Mouse (Mus musculus) heart, adult 2 months (tissue): ENCODE measurements around the gene Kcnh1. TPM values are rescaled to one million over a fixed set of nuclear protein-coding genes. Genes with fewer than 3 reads are reported as not detected.

Experiments
- DNase-seq, 2 experiments: peaks; one replicate each; pipeline ENCODE4 v3.0.0; 2021
- H3K27ac ChIP-seq: fragments of 200-600 bp; 2 replicates; pipeline ENCODE4 v1.8.1; 2022
- H3K27me3 ChIP-seq: fragments of 200-500 bp; 2 replicates; pipeline ENCODE4 v1.6.1; 2012; ENCODE audit warnings: mild to moderate bottlenecking, low read length, inconsistent platforms, mixed read lengths; ENCODE audit not compliant: control insufficient read depth, insufficient read depth
- H3K36me3 ChIP-seq: fragments of 200-500 bp; 2 replicates; pipeline ENCODE4 v1.6.1; 2012; ENCODE audit warnings: low read length, inconsistent platforms; ENCODE audit not compliant: control insufficient read depth, insufficient read depth
- H3K4me1 ChIP-seq: fragments of 200-500 bp; 2 replicates; pipeline ENCODE4 v1.6.1; 2011; ENCODE audit warnings: low read length; ENCODE audit not compliant: control insufficient read depth, insufficient read depth
- H3K4me3 ChIP-seq: fragments of 200-600 bp; 2 replicates; pipeline ENCODE4 v1.8.1; 2022
- H3K79me2 ChIP-seq: fragments of 200-500 bp; replicated peaks from 2 replicates; pipeline ENCODE4 v1.6.1; 2012; ENCODE audit warnings: mild to moderate bottlenecking, inconsistent platforms, low read length, moderate library complexity, mixed read lengths; ENCODE audit not compliant: control insufficient read depth, insufficient read depth
- H3K9ac ChIP-seq: fragments of 200-500 bp; 2 replicates; pipeline ENCODE4 v1.6.1; 2012; ENCODE audit warnings: low read depth, mild to moderate bottlenecking, control low read depth, inconsistent platforms, low read length, mixed read lengths
- CTCF ChIP-seq: fragments of 200-600 bp; IDR thresholded peaks from 2 replicates; pipeline ENCODE4 v1.8.1; 2022; ENCODE audit warnings: antibody characterized with exemption, mild to moderate bottlenecking, moderate library complexity
- EP300 ChIP-seq: fragments of 200-500 bp; IDR thresholded peaks from 2 replicates; pipeline ENCODE4 v1.6.1; 2011; ENCODE audit warnings: low read depth, low read length, control low read depth; ENCODE audit not compliant: insufficient read depth
- POLR2A ChIP-seq: fragments of 200-500 bp; IDR thresholded peaks from 2 replicates; pipeline ENCODE4 v1.6.1; 2011; ENCODE audit warnings: mild to moderate bottlenecking, low read depth, low read length, control low read depth; ENCODE audit not compliant: insufficient read depth
- WGBS: fragments of 180-500 bp; shearing (Covaris S2); methylation state at CpG from one replicate; pipeline ENCODE4 v1.1.7; 2018; 5-methylcytosine and 5-hydroxymethylcytosine counted together
- intact Hi-C: fragments of 180-260 bp; cut with DNase I; formaldehyde crosslinking; loops from one replicate; pipeline ENCODE4 v1.15.1; 2025
- polyA plus RNA-seq: library from polyadenylated mRNA; depleted of rRNA; stranded (reverse); fragments of >200 nt; gene quantifications from 2 replicates; pipeline ENCODE4 v1.2.3, GENCODE M21; 2012
- total RNA-seq, 2 experiments: library from RNA; stranded (reverse); gene quantifications; 2 replicates each; pipeline ENCODE4 v1.2.3; 2021

Gene Kcnh1
- total and polyA plus RNA-seq, 3 experiments = 0.05 to 0.09 (median 0.06) TPM

DNA sequence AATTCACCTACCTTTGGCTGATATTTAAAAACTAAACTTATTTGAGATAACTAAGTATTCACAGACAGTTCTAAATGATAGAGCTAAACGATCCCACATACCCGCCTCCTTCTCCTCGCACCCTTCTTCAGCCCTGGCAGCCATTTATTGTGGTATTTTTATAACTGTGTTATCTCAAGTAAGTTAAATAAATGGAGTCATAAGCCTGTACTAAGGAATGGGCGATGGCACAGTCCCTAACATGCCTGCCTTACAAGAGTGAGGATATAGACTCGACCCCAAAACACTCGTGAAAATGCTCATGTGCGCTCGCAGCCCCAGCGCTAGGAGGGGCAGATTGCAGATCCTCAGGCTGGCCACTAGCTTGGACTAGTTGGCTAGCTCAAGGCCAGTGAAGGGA, 79.3 kb downstream of the Kcnh1 start:
- Histone ChIP-seq H3K27ac (no peak overlapping the region), H3K4me3 (no peak overlapping the region)

DNA sequence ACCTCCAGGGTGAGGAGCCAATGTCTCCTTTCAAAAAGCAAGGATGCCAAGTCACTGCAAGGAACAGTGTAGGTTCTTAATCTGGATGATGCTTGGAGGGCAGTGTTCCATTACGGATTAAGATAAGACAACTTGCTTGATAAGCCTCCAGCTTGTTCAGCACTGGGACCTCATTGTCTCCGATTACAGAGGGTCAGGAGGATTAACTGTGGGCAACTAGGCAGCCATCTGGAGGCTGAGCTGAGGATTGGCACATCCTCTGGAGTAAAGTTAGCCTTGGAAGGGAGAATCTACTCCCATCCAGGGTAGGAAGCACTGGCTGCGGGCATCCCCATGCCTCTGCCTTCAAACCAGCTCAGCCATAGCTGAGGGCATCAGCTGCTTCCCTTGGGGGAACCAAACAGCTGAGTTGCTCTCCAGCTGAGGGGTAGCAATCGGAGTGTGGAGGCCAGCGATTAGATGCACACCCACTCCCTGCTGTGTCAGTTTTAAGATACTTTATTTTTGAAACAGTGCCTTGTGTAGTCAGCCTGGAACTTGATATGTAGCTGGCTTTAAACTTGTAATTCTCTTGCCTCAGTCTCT, 87.3 kb downstream of the Kcnh1 start:
- Histone ChIP-seq H3K79me2 (no peaks in the 10 kb centered on the region), H3K9ac (no peak overlapping the region), H3K4me1 (no peaks in the 10 kb centered on the region), H3K4me3 (no peak overlapping the region), H3K36me3 (no peaks in the 10 kb centered on the region), H3K27me3 (no peaks in the 10 kb centered on the region), H3K27ac (no peak overlapping the region)
- intact Hi-C loops = no loop called here
- TF ChIP-seq CTCF (no peak), EP300 (no peak), POLR2A (no peak)
- no peak for DNase-seq
- WGBS = 67% methylated on average over 5 of the region's 5 CpGs

More for the DNA sequence above, 79.3 kb downstream of the Kcnh1 start:
- intact Hi-C loops = no loop called here
- 79% methylated on average over 9 of the region's 9 CpGs for WGBS
- Histone ChIP-seq H3K9ac (no peak overlapping the region), H3K27me3 (no peaks in the 10 kb centered on the region), H3K79me2 (no peaks in the 10 kb centered on the region), H3K4me1 (no peaks in the 10 kb centered on the region), H3K36me3 (no peaks in the 10 kb centered on the region)
- DNase-seq = no peak
- TF ChIP-seq POLR2A (no peak), CTCF (no peak), EP300 (no peak)

DNA sequence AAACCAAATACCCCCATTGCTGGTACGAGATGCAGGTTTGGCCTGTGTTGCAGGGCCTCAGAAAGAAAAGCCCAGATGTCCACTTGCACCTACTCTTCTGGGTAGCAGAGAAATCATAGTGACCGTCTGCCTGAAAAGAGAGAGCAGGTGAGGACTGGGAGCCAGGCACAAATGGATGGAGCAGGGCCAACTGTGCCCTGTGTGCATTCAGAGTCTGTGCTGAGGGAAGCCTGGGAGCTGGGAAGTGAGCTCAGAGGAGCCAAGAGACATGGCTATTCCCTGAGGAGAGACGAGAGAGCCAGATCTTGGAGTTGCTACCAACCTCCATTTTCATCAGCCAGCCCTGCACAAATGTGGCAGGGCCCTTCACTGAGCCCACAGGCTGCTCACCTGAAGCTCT, 93.8 kb downstream of the Kcnh1 start:
- H3K79me2 ChIP-seq = no peaks in the 10 kb centered on the region
- H3K4me3 ChIP-seq = no peak overlapping the region
- DNase-seq = no peak
- intact Hi-C loops = no loop called here
- H3K4me1 ChIP-seq = no peaks in the 10 kb centered on the region
- 65% methylated on average over 3 of the region's 3 CpGs for WGBS
- TF ChIP-seq EP300 (no peak), CTCF (no peak), POLR2A (no peak)
- H3K9ac ChIP-seq = no peak overlapping the region
- no peaks in the 10 kb centered on the region for H3K36me3 ChIP-seq
- no peak overlapping the region for H3K27ac ChIP-seq
- no peaks in the 10 kb centered on the region for H3K27me3 ChIP-seq

DNA sequence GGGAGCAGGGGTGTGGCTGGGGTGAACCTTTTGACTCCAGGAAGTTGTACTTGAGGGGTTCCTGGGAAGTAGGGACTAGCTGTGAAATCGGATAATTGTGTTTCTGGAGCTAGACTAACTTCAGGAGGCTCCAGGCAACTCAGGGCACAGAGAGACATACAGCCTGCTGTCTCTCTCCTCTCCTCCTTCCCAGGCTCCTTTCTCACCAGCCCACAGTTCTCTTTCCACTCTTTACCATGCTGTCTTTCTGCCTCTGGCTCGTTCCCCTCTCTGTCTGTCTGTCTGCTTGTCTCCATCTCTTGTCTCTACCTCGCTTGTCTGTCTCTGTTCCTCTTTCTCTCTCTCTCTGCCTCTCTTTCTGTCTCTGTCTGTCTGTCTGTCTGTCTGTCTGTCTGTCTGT, 94.4 kb downstream of the Kcnh1 start:
- no peaks in the 10 kb centered on the region for H3K36me3 ChIP-seq
- no peaks in the 10 kb centered on the region for H3K79me2 ChIP-seq
- H3K27me3 ChIP-seq = no peaks in the 10 kb centered on the region
- H3K4me1 ChIP-seq = no peaks in the 10 kb centered on the region
- WGBS = 56% methylated on average over 3 of the region's 3 CpGs
- no peak for TF ChIP-seq CTCF
- DNase-seq = no peak
- intact Hi-C loops = no loop called here
- H3K9ac ChIP-seq = no peak overlapping the region
- H3K4me3 ChIP-seq = no peak overlapping the region
- no peak overlapping the region for H3K27ac ChIP-seq

DNA sequence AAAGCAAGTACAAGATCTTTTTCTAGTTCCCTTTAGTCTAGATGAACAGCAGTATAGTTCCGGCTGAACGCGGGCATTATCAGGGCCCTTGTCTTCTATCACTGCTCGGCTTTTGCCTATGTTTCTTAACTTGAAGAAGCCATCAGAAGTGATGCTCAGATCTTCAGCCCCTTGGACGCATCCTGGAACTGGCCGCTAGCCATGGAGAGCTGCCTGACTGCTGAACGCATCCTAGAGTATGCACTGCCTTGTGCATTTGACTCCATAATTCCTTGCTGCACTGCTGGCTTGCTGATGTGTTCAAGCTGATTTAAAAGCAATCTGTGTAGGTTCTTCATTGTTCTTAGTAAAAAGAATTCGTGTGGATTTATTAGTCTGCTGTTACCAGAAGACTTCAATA, 97.9 kb downstream of the Kcnh1 start:
- Histone ChIP-seq H3K4me3 (no peak overlapping the region), H3K9ac (no peak overlapping the region), H3K27me3 (no peaks in the 10 kb centered on the region), H3K27ac (no peak overlapping the region), H3K4me1 (no peaks in the 10 kb centered on the region), H3K79me2 (no peaks in the 10 kb centered on the region), H3K36me3 (no peaks in the 10 kb centered on the region)
- no peak for DNase-seq
- TF ChIP-seq CTCF = no peak
- TF ChIP-seq EP300 = no peak
- TF ChIP-seq POLR2A = no peak
- intact Hi-C loops = no loop called here
- WGBS = 79% methylated on average over 8 of the region's 8 CpGs

DNA sequence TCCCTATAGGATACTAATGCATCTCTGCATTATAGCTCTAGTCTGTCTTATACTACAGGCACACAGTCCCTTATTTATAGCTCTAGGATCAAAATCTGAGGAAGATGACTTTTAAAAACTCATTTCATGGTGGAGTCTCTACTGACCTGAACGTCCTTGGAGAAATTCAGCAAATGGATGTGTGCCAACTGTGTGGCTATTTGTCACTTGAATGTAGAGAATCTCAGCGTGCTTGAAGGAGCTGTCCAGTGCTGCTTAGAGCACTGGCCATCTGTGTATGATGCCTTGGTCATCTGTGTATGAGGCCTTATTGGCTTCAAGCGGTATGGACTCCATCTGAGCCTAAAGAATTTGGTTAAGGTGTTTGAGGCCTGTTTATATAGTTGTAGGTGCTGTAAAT, 100.7 kb downstream of the Kcnh1 start:
- 45% methylated on average over 3 of the region's 3 CpGs for WGBS
- intact Hi-C loops = no loop called here
- no peak overlapping the region for H3K4me3 ChIP-seq

More for the DNA sequence above, 100.7 kb downstream of the Kcnh1 start:
- Histone ChIP-seq H3K27me3 (no peaks in the 10 kb centered on the region), H3K79me2 (no peaks in the 10 kb centered on the region), H3K9ac (no peak overlapping the region), H3K27ac (no peak overlapping the region), H3K4me1 (no peaks in the 10 kb centered on the region), H3K36me3 (no peaks in the 10 kb centered on the region)
- TF ChIP-seq POLR2A (no peak), CTCF (no peak), EP300 (no peak)
- no peak for DNase-seq
